Mouse (Mus musculus) forebrain, postnatal 0 days (tissue): ENCODE data around the gene Hoxd11. TPM values are rescaled to one million over a fixed set of nuclear protein-coding genes. Genes with fewer than 3 reads are reported as not detected.

ENCODE experiments used
- ATAC-seq: fragments of 200-750 bp; cut with Nextera tagmentation; 2 replicates; pipeline ENCODE4 v1.8.0; 2017; ENCODE audit warnings: mild to moderate bottlenecking, moderate library complexity
- DNase-seq: peaks from one replicate; pipeline ENCODE4 v3.0.0-alpha.2; 2015
- H3K27ac ChIP-seq: fragments of 300-500 bp; sonication (generic); 2 replicates; pipeline ENCODE4 v1.5.1; 2014; ENCODE audit warnings: low read depth, mild to moderate bottlenecking, antibody characterized with exemption, low read length, moderate library complexity, mixed read lengths
- H3K27me3 ChIP-seq: fragments of 300-500 bp; sonication (generic); 2 replicates; pipeline ENCODE4 v1.6.1; 2014; ENCODE audit warnings: mild to moderate bottlenecking, low read length, mixed read lengths; ENCODE audit not compliant: insufficient read depth
- H3K36me3 ChIP-seq: fragments of 300-500 bp; sonication (generic); 2 replicates; pipeline ENCODE4 v1.6.1; 2014; ENCODE audit warnings: mild to moderate bottlenecking, moderate library complexity; ENCODE audit not compliant: insufficient read depth
- H3K4me1 ChIP-seq: fragments of 300-500 bp; sonication (generic); 2 replicates; pipeline ENCODE4 v1.6.1; 2014; ENCODE audit warnings: antibody characterized with exemption; ENCODE audit not compliant: insufficient read depth
- H3K4me2 ChIP-seq: fragments of 300-500 bp; sonication (generic); 2 replicates; pipeline ENCODE4 v1.6.1; 2014; ENCODE audit warnings: low read depth, mild to moderate bottlenecking, moderate library complexity
- H3K4me3 ChIP-seq: fragments of 300-500 bp; sonication (generic); 2 replicates; pipeline ENCODE4 v1.5.1; 2014; ENCODE audit warnings: low read depth, low read length, mixed read lengths
- H3K9ac ChIP-seq: fragments of 300-500 bp; sonication (generic); 2 replicates; pipeline ENCODE4 v1.6.1; 2014; ENCODE audit warnings: mild to moderate bottlenecking
- H3K9me3 ChIP-seq: fragments of 300-500 bp; sonication (generic); 2 replicates; pipeline ENCODE4 v1.6.1; 2016; ENCODE audit warnings: low read length
- CTCF ChIP-seq: sonication (generic); IDR thresholded peaks from 2 replicates; pipeline ENCODE4 v1.5.1; 2016; ENCODE audit warnings: antibody characterized with exemption, control low read depth, low read depth
- WGBS: fragments of 180-500 bp; shearing (Covaris S2); extraction: QIAGEN DNeasy Blood & Tissue Kit; methylation state at CpG from one replicate; pipeline ENCODE4 v1.1.7; 2014; 5-methylcytosine and 5-hydroxymethylcytosine counted together
- polyA plus RNA-seq: library from polyadenylated mRNA; unstranded; fragments of >200 nt; fragmentation: Nextera tagmentation; extraction: Ambion mirVana; gene quantifications from 2 replicates; pipeline ENCODE4 v1.2.1, GENCODE M21; 2015
- total RNA-seq: library from RNA; depleted of rRNA; stranded (reverse); fragments of >200 nt; gene quantifications from 2 replicates; pipeline ENCODE4 v1.2.3, GENCODE M21; 2014

Gene Hoxd11
- total and polyA plus RNA-seq, 2 experiments from 2014 or later, result not detected

DNA sequence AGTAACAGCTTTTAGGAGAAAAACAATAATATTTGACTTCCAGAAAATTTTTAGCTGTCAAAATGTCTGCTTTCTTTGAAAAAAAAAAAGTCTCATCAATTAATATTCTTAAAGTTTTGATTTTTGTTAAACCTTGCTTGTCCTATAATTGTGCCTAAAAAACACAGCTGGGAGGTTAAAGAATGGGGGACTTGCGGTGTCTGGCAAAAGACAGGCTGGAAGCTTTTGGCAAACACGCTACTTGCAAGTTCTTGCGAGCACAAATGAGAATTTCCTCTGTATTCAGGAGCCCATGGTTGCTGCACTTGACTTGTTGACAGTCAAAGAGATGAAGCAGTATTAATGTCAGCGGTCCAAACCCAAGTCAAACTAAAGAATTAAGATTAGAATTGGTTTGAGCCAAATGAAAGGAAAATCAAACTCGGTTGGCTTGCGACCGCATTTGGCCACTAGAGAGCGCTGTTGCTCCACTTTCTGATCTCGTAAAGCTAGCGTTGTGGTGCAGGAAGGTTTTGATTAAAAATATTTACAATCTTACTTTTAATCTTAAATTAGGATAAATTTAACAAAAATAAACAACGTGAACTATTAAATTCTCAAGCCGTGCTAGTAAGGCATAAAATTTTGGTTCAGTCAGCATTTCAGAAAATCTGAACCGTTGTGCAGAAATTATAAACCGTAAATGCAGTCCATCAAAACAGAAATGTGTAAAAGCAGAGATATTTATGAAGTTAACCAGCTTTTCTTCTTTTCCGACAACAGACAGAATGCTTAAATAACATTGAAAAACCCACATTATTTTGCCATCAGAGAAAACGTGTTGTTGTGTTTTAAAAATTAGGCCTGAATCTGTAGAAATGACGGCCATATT, 22.8 kb downstream of the Hoxd11 start:
- Histone ChIP-seq H3K4me3 (no peak overlapping the region), H3K27me3 (peaks cover 78% of the 10 kb centered on the region), H3K36me3 (no peaks in the 10 kb centered on the region), H3K9ac (no peak overlapping the region), H3K4me2 (no peak overlapping the region), H3K9me3 (no peaks in the 10 kb centered on the region), H3K27ac (no peak overlapping the region), H3K4me1 (no peaks in the 10 kb centered on the region)
- DNase-seq (peak; percentile 94), ATAC-seq (peak; percentile 58; the same call in 1 of the 2 replicates)
- TF ChIP-seq CTCF, result peak; percentile 91
- WGBS, result 10% methylated on average over 17 of the region's 17 CpGs

DNA sequence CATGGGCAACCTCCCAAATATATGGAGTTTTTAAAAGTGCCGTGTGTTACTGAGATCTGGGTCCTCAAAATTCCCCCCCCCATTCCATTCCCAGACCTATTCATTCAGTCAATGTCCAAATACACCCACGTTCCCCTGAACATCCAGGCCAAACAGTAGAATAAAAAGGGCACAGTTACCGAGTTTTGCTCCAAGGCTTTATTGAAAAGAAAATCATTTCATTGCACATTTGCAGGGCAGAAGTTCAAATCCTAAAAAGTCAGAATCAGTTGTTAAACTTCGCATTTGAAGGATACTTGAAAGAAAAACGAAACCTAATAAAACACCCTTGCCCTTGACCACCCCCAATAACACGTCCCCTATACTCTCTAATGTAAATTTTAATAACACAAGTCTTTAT, 23.5 kb downstream of the Hoxd11 start:
- H3K27ac ChIP-seq, result no peak overlapping the region
- no peak for DNase-seq
- H3K4me1 ChIP-seq, result no peaks in the 10 kb centered on the region
- H3K4me2 ChIP-seq, result no peak overlapping the region
- H3K9me3 ChIP-seq, result no peaks in the 10 kb centered on the region
- 14% methylated on average over 6 of the region's 6 CpGs for WGBS
- no peak overlapping the region for H3K4me3 ChIP-seq
- TF ChIP-seq CTCF, result no peak
- ATAC-seq, result no peak
- no peaks in the 10 kb centered on the region for H3K36me3 ChIP-seq
- peaks cover 78% of the 10 kb centered on the region for H3K27me3 ChIP-seq
- no peak overlapping the region for H3K9ac ChIP-seq

DNA sequence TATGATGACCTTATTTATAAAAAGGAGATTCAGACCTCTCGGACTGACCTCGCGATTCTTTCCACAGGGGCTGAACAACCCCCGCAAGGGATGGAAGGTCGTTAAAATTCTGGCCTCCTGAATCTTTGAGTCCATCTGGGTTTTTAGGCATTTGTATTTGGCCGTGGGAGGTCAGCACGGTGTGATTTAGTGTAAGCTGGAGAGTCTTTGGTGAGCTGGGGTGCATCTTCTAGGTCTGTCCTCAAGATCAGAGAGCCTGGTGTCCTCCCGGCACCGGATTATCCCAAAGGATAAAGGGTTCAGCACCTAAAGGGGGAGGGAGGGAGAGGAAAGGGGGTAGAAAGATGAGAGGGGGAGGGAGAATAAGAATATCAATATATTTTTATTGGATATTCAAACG, 24.0 kb downstream of the Hoxd11 start:
- H3K4me1 ChIP-seq, result no peaks in the 10 kb centered on the region
- no peak overlapping the region for H3K27ac ChIP-seq
- H3K27me3 ChIP-seq, result peaks cover 82% of the 10 kb centered on the region
- ATAC-seq, result no peak
- H3K9ac ChIP-seq, result no peak overlapping the region
- no peaks in the 10 kb centered on the region for H3K9me3 ChIP-seq
- no peak overlapping the region for H3K4me3 ChIP-seq
- no peak for TF ChIP-seq CTCF
- no peaks in the 10 kb centered on the region for H3K36me3 ChIP-seq
- H3K4me2 ChIP-seq, result no peak overlapping the region
- WGBS, result 3% methylated on average over 10 of the region's 10 CpGs
- no peak for DNase-seq

DNA sequence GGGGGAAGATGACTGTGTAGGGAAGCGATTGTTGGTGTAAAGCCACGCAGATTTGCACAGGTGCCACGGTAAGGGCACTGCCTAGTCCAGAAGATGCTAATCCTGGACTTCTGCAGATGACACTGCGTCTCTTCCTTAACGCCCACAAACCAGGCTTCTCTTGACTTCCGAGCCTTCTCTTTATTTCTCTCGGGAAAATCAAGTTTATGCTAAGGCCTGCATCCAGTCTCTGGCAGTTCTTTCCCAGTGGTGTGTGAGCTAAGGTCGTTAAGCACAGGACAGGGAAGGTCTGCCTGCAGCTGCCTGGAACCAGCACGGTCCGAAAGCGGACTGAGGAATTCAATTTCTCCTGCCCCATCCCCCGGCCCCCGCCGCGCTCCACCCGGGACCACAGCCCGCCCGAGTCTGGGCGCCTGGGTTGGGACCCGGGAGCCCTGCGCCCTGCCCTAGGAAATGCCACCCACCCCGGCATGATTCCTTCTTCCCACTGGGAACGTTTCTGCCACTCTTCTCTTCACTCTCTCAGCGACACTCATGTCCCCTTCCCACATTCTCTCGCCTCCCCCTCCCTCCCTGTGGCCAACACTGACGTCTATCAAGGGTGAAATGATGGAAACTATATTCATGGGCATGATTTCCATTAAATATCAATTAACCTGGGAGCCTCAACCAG, 24.5 kb downstream of the Hoxd11 start:
- Histone ChIP-seq H3K9me3 (no peaks in the 10 kb centered on the region), H3K9ac (no peak overlapping the region), H3K4me1 (no peaks in the 10 kb centered on the region), H3K4me3 (no peak overlapping the region), H3K27ac (no peak overlapping the region), H3K36me3 (no peaks in the 10 kb centered on the region), H3K27me3 (peaks cover 85% of the 10 kb centered on the region), H3K4me2 (no peak overlapping the region)
- no peak for DNase-seq
- TF ChIP-seq CTCF, result no peak
- WGBS, result 1% methylated on average over 26 of the region's 26 CpGs
- ATAC-seq, result no peak

DNA sequence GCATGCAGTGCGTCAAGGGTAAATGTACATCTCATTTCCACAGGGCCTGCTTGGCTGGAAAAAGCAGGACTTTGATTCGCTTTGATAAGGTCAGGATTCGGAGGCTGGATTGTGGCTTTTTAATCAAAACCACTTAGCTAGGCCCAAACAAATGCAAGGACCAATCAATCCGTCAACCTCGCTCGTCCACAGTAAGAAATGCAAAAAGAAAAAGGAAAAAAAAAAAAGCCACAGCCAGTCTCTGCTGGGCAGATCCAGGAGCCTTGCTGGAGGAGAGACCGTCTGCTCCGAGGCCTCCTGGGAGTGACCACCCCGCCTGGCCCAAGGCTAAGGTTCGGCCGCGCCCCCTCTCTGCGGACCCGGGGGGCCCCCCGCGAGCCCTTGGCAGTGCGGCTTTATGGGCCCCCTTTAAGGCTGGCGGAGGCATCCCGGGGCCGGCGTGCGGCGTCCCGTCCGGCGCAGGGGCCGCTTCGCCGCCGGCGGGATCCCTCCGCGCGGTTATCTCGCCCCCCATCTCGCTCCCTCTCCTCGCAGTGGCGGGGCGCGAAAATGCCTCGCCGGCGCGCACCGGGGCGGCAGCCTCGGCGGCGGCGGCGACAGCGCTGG, 25.1 kb downstream of the Hoxd11 start, which contains the start of gene Hoxd8:
Gene Hoxd8, plus strand, starts transcription at position 223 of the 606 bp plus-strand sequence.
- Histone ChIP-seq H3K36me3 (no peaks in the 10 kb centered on the region), H3K9ac (no peak within 1 kb of the TSS), H3K4me2 (peak within 1 kb of the TSS; percentile 45), H3K4me3 (peak within 1 kb of the TSS; percentile 26), H3K9me3 (no peaks in the 10 kb centered on the region), H3K4me1 (no peaks in the 10 kb centered on the region), H3K27me3 (peaks cover 85% of the 10 kb centered on the region), H3K27ac (no peak within 1 kb of the TSS)
- TF ChIP-seq CTCF, result no peak
- ATAC-seq (no peak), DNase-seq (no peak)
- WGBS, result 4% methylated on average over 51 of the region's 52 CpGs

DNA sequence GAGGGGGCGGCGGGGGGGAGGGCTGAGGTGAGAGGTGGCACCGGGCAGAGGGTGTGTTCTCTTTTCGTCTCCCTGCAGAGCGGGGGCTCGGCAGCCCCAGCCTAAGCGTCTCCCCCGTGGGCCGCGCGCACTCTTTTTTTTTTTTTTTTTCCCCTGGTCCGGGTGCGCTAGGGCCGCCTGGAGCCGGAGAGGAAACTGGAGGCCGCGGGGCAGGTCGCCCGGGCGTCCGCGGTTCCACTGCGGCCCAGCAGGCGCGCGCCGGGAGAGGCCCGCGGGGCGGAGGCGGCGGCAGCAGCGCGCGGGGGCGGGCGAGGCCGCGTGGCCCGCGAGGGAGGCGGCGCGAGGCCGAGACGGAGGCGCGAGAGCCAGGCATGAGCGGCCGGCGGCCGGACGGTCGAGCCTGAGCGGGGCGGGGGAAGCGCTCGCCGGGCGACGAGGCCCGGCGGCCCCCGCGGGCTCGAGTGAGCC, 25.7 kb downstream of the Hoxd11 start:
- Histone ChIP-seq H3K4me1 (no peaks in the 10 kb centered on the region), H3K9ac (no peak overlapping the region)
- no peak for ATAC-seq

More for the DNA sequence above, 25.7 kb downstream of the Hoxd11 start:
- Histone ChIP-seq H3K36me3 (no peaks in the 10 kb centered on the region), H3K4me3 (peak overlapping the region; percentile 26), H3K27me3 (peaks cover 85% of the 10 kb centered on the region), H3K4me2 (peak overlapping the region; percentile 45), H3K27ac (no peak overlapping the region), H3K9me3 (no peaks in the 10 kb centered on the region)
- WGBS, result under 1% methylated on average over 48 of the region's 66 CpGs
- no peak for TF ChIP-seq CTCF
- DNase-seq, result no peak
